Mouse (Mus musculus): ENCODE data around the gene Tmc8.
"Not testable (repeated sequence)": the region's sequence is repeated elsewhere in the genome, so short reads cannot be mapped to it uniquely, and the experiment has no call there.

Tmc8 gene

GRCm38 (mm10) chr11:117825333-117826101 is 43.6 kb downstream of the Tmc8 start, which contains the start of the genes Afmid and Tk1:
Gene Afmid (plus strand): TSS chr11:117825924.
Gene Tk1 (minus strand): TSS chr11:117826092.
- DNase-seq (ENCODE audit: low spot score) = no peak

GRCm38 (mm10) chr11:117826164-117826563 is 44.3 kb downstream of the Tmc8 start:
- DNase-seq (ENCODE audit: low spot score) = no peak

- DNase-seq (ENCODE audit: low spot score) = no peak
These were observed 45.0 kb downstream of the Tmc8 start for GRCm38 (mm10) chr11:117826916-117827315.

GRCm38 (mm10) chr11:117827386-117827785 is 45.5 kb downstream of the Tmc8 start:
- no peak for DNase-seq (ENCODE audit: low spot score)

GRCm38 (mm10) chr11:117828149-117828887 is 46.4 kb downstream of the Tmc8 start:
- no peak for DNase-seq (ENCODE audit: low spot score)

GRCm38 (mm10) chr11:117828888-117829604 is 47.2 kb downstream of the Tmc8 start:
- no peak for DNase-seq (ENCODE audit: low spot score)

GRCm38 (mm10) chr11:117829671-117830215 is 47.9 kb downstream of the Tmc8 start:
- DNase-seq (ENCODE audit: low spot score) = no peak

GRCm38 (mm10) chr11:117830401-117830800 is 48.5 kb downstream of the Tmc8 start:
- DNase-seq (ENCODE audit: low spot score) = no peak

- DNase-seq (ENCODE audit: low spot score) = peak; percentile 41
These were observed 50.5 kb downstream of the Tmc8 start for GRCm38 (mm10) chr11:117832086-117832969.

- not testable (repeated sequence) for DNase-seq (ENCODE audit: low spot score)
These were observed 51.6 kb downstream of the Tmc8 start for GRCm38 (mm10) chr11:117833509-117833908.

GRCm38 (mm10) chr11:117834086-117834485 is 52.2 kb downstream of the Tmc8 start:
- no peak for DNase-seq (ENCODE audit: low spot score)

GRCm38 (mm10) chr11:117836306-117836705 is 54.4 kb downstream of the Tmc8 start:
- DNase-seq (ENCODE audit: low spot score) = no peak

GRCm38 (mm10) chr11:117838572-117838971 is 56.7 kb downstream of the Tmc8 start:
- DNase-seq (ENCODE audit: low spot score) = no peak

GRCm38 (mm10) chr11:117839021-117839420 is 57.1 kb downstream of the Tmc8 start:
- DNase-seq (ENCODE audit: low spot score) = no peak

- no peak for DNase-seq (ENCODE audit: low spot score)
These were observed 59.0 kb downstream of the Tmc8 start for GRCm38 (mm10) chr11:117840910-117841309.

Data from urinary bladder, postnatal 10 days (tissue).